Comparison of ENCODE assay signal across 8 mouse cellular contexts in the genomic region with DNA sequence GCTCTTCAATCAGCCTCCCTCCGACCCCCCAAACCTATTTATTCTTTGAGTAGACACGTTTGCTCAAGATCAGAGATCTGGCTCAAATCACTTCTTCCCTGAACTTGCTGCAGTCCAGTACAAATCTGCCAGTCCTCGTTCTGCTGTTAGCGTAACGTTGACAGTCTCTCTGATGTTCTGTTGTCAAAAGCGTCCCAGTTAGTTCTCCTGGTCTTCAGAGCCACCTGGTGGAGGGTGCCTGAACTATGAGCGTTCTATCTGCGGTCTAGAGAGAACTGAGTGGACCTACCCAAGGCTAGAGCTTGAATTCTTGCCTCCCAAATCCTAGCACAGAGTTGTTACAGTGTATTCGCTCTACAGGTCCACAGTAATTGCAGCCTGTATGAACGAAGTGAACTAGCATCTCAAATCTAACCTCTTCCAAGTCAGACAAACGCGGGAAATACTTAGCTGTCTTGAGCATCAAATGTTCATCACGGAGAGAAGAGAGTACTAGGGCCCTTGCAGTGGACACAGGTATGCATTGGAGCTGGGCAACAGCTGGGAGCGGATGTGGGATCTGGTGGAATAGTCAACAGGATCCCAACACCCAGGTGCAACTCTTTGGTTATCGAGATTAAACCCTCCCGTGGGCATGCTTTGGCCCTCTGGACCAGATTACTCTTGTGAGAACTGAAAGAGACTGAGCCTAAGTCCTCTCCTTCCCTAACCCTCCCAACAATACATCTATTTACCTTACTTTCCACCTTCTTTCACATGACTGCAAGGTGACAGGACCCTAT. TPM values are rescaled to one million over a fixed set of nuclear protein-coding genes. Genes with fewer than 3 reads are reported as not detected.
DNase-seq lines count a peak whose midpoint lies in the region; ATAC-seq and TF ChIP-seq lines count a peak whose summit lies in the region.

No protein-coding gene starts in this region.

- no peak for TF ChIP-seq POLR2A in olfactory bulb, adult 2 months (IDR thresholded peaks at IDR 0.05; ENCODE audit: insufficient read depth, low read depth, low read length)

- H3K27me3 ChIP-seq in lung, embryonic 15.5 days, result peaks cover 12% of the 10 kb centered on the region; the same call in 1 of the 2 replicates

- TF ChIP-seq CTCF in olfactory bulb, adult 2 months (IDR thresholded peaks at IDR 0.05; ENCODE audit: insufficient read depth, low read depth, low read length), result no peak

- DNase-seq in NIH3T3 (ENCODE audit: low read depth), result peak; percentile 93
- DNase-seq in cerebellum, adult 8-10 months, result peak; percentile 74
- DNase-seq in forelimb bud, embryonic 11.5 days (ENCODE audit: low read depth, low spot score), result peak; percentile 68
- peak; percentile 90 for DNase-seq in heart, postnatal 4 days
- DNase-seq in layer of hippocampus, adult 8-10 months (ENCODE audit: low spot score in 2 of 2), result peak; percentile 79 to 89
- DNase-seq in thymus, postnatal 0 days (ENCODE audit: low spot score), result peak; percentile 85

- peaks cover 10% of the 10 kb centered on the region for H3K4me1 ChIP-seq in lung, embryonic 15.5 days
- H3K4me1 ChIP-seq in olfactory bulb, adult 2 months (ENCODE audit: control insufficient read depth, insufficient read depth, low read length), result peaks cover 18% of the 10 kb centered on the region

- no peaks in the 10 kb centered on the region for H3K36me3 ChIP-seq in lung, embryonic 15.5 days

- H3K4me3 ChIP-seq in lung, embryonic 15.5 days, result peak overlapping the region; percentile 63
- peak overlapping the region; percentile 75 for H3K4me3 ChIP-seq in olfactory bulb, adult 2 months (ENCODE audit: insufficient read depth, low read depth, low read length)

- ATAC-seq in lung, embryonic 15.5 days (ENCODE audit: borderline replicate concordance, extremely low read depth, low FRiP score, low TSS enrichment), result peak; percentile 83

- peak overlapping the region; percentile 85 for H3K4me2 ChIP-seq in lung, embryonic 15.5 days

- WGBS in lung, embryonic 15.5 days, result 27% methylated on average over 16 of the region's 16 CpGs
- 29% methylated on average over 16 of the region's 16 CpGs for WGBS in olfactory bulb, adult 2 months

- H3K9ac ChIP-seq in lung, embryonic 15.5 days, result no peak overlapping the region

- H3K27ac ChIP-seq in lung, embryonic 15.5 days, result peak overlapping the region; percentile 10; the same call in 1 of the 2 replicates
- H3K27ac ChIP-seq in olfactory bulb, adult 2 months (ENCODE audit: insufficient read depth, low read depth, low read length), result no peak overlapping the region

- no peaks in the 10 kb centered on the region for H3K9me3 ChIP-seq in lung, embryonic 15.5 days

RNA-seq across cellular contexts. Expression of a gene that starts 0.7 kb away (rescaled TPM):
- total RNA-seq in heart, postnatal 4 days (2021), result 10 to 100 TPM; 15.0 to 22.4 TPM
- total RNA-seq in layer of hippocampus, adult 8-10 months (2022), result 1 to 10 TPM; 1.8 to 6.8 (median 5.4) TPM
- polyA plus RNA-seq in lung, embryonic 15.5 days (2015; fragmentation: Nextera tagmentation; extraction: Ambion mirVana), result 22.0 and 22.4 TPM in 2 replicates
- polyA plus RNA-seq in olfactory bulb, adult 2 months (2012; ENCODE audit: insufficient read depth, insufficient read length, low replicate concordance, missing spikeins), result not detected in 2 replicates
- polyA plus RNA-seq in thymus, postnatal 0 days (2015; fragmentation: Nextera tagmentation; extraction: Ambion mirVana), result 13.4 and 15.0 TPM in 2 replicates

RNA-seq across cellular contexts. Expression of a gene that starts 44.8 kb away (rescaled TPM):
- 10 to 100 TPM; 43.7 to 48.1 TPM for total RNA-seq in heart, postnatal 4 days (2021)
- total RNA-seq in layer of hippocampus, adult 8-10 months (2022), result 10 to 100 TPM; 47.3 to 58.1 (median 49.5) TPM
- 26.8 and 29.3 TPM in 2 replicates for polyA plus RNA-seq in lung, embryonic 15.5 days (2015; fragmentation: Nextera tagmentation; extraction: Ambion mirVana)
- not detected in 2 replicates for polyA plus RNA-seq in olfactory bulb, adult 2 months (2012; ENCODE audit: insufficient read depth, insufficient read length, low replicate concordance, missing spikeins)
- 11.5 and 12.2 TPM in 2 replicates for polyA plus RNA-seq in thymus, postnatal 0 days (2015; fragmentation: Nextera tagmentation; extraction: Ambion mirVana)

Comparison
In these comparisons a context has a peak if more than half of its experiments do, and no peak if none do; other contexts are left out.
1. RNA of a gene that starts 0.7 kb away (polyA plus RNA-seq): 22.0 to 22.4 TPM in lung, embryonic 15.5 days and 13.4 to 15.0 TPM in thymus, postnatal 0 days; not detected in olfactory bulb, adult 2 months; every median in the first group is over 10 times any median in the second.
2. Peak in every context shown above with its lines, with median percentiles within 50 percentile points of each other: DNase-seq.